Mouse (Mus musculus) heart, embryonic 11.5 days (tissue): ENCODE measurements at regions not wholly inside any gene's neighbourhood (a gene's known extent, or its start where the extent isn't known, plus 50 kb on each side); places are given as distances from the start of the nearest gene placed in this dataset.

Source experiments
- ATAC-seq: fragments of 200-750 bp; cut with Nextera tagmentation; replicated peaks from 2 replicates; pipeline ENCODE4 v1.8.0; 2017; ENCODE audit warnings: moderate library complexity; ENCODE audit not compliant: insufficient number of reproducible peaks, low FRiP score, low TSS enrichment
- H3K27ac ChIP-seq: fragments of 300-500 bp; sonication (generic); 2 replicates; pipeline ENCODE4 v1.5.1; 2014; ENCODE audit warnings: mild to moderate bottlenecking, low read depth, low read length
- H3K27me3 ChIP-seq: fragments of 300-500 bp; sonication (generic); 2 replicates; pipeline ENCODE4 v1.6.1; 2014; ENCODE audit warnings: mild to moderate bottlenecking, low read length, mixed read lengths; ENCODE audit not compliant: control insufficient read depth, insufficient read depth
- H3K36me3 ChIP-seq: fragments of 300-500 bp; sonication (generic); 2 replicates; pipeline ENCODE4 v1.6.1; 2014; ENCODE audit warnings: mild to moderate bottlenecking, low read length, moderate library complexity, mixed read lengths; ENCODE audit not compliant: control insufficient read depth, insufficient read depth
- H3K4me1 ChIP-seq: fragments of 300-500 bp; sonication (generic); 2 replicates; pipeline ENCODE4 v1.6.1; 2014; ENCODE audit warnings: low read length; ENCODE audit not compliant: control insufficient read depth, insufficient read depth
- H3K4me2 ChIP-seq: fragments of 300-500 bp; sonication (generic); 2 replicates; pipeline ENCODE4 v1.6.1; 2014; ENCODE audit warnings: mild to moderate bottlenecking, moderate library complexity
- H3K4me3 ChIP-seq: fragments of 300-500 bp; sonication (generic); 2 replicates; pipeline ENCODE4 v1.5.1; 2014; ENCODE audit warnings: low read depth, low read length
- H3K9ac ChIP-seq: fragments of 300-500 bp; sonication (generic); 2 replicates; pipeline ENCODE4 v1.6.1; 2014; ENCODE audit warnings: mild to moderate bottlenecking, low read depth, low read length, moderate library complexity
- H3K9me3 ChIP-seq: fragments of 300-500 bp; sonication (generic); replicated peaks from 2 replicates; pipeline ENCODE4 v1.6.1; 2016; ENCODE audit warnings: low read length; ENCODE audit not compliant: control insufficient read depth
- WGBS: fragments of 180-500 bp; shearing (Covaris S2); extraction: QIAGEN DNeasy Blood & Tissue Kit; methylation state at CpG from one replicate; pipeline ENCODE4 v1.1.7; 2014; ENCODE audit not compliant: insufficient replicate concordance; 5-methylcytosine and 5-hydroxymethylcytosine counted together

DNA sequence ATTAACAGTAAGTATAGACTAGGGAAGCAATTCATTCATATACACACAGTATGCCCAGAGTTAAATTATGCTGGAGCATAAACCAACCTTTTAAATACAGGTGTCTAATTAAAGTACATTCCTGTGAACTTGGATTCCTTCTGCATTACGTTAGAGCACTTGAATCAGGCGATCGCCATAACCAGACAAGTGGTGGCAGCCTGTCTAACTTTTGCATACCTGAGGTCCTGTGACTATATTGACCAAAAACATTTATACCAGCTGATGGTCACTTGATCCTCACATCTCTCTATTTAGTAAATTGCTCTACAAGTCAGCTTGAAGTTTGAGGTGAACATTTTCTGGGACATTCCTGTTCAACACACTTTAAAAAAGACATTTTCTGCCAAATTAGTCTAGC is 330.5 kb downstream of the Tex13c3 start:
- no peak overlapping the region for H3K4me3 ChIP-seq
- ATAC-seq = no peak
- H3K27me3 ChIP-seq = no peaks in the 10 kb centered on the region
- H3K27ac ChIP-seq = no peak overlapping the region
- no peak overlapping the region for H3K4me2 ChIP-seq
- H3K9me3 ChIP-seq = no peaks in the 10 kb centered on the region
- H3K9ac ChIP-seq = no peak overlapping the region
- WGBS = 75% methylated on average over 3 of the region's 3 CpGs
- no peaks in the 10 kb centered on the region for H3K36me3 ChIP-seq
- no peaks in the 10 kb centered on the region for H3K4me1 ChIP-seq

- H3K9me3 ChIP-seq = no peaks in the 10 kb centered on the region
- no peaks in the 10 kb centered on the region for H3K4me1 ChIP-seq
- no peak overlapping the region for H3K9ac ChIP-seq
- H3K27ac ChIP-seq = no peak overlapping the region
- no peaks in the 10 kb centered on the region for H3K36me3 ChIP-seq
- no peak for ATAC-seq
- H3K4me3 ChIP-seq = no peak overlapping the region
- no peak overlapping the region for H3K4me2 ChIP-seq
- 47% methylated on average over 1 of the region's 1 CpGs for WGBS
- no peaks in the 10 kb centered on the region for H3K27me3 ChIP-seq
Measured at GRCm38 (mm10) chrX:19148672-19149071, 332.4 kb downstream of the Tex13c3 start.

GRCm38 (mm10) chrX:19148251-19148650 is 332.9 kb downstream of the Tex13c3 start:
- 88% methylated on average over 3 of the region's 3 CpGs for WGBS
- no peaks in the 10 kb centered on the region for H3K9me3 ChIP-seq
- H3K27ac ChIP-seq = no peak overlapping the region
- H3K4me2 ChIP-seq = no peak overlapping the region
- H3K36me3 ChIP-seq = no peaks in the 10 kb centered on the region
- H3K4me3 ChIP-seq = no peak overlapping the region
- no peaks in the 10 kb centered on the region for H3K4me1 ChIP-seq
- ATAC-seq = no peak
- no peaks in the 10 kb centered on the region for H3K27me3 ChIP-seq
- no peak overlapping the region for H3K9ac ChIP-seq

DNA sequence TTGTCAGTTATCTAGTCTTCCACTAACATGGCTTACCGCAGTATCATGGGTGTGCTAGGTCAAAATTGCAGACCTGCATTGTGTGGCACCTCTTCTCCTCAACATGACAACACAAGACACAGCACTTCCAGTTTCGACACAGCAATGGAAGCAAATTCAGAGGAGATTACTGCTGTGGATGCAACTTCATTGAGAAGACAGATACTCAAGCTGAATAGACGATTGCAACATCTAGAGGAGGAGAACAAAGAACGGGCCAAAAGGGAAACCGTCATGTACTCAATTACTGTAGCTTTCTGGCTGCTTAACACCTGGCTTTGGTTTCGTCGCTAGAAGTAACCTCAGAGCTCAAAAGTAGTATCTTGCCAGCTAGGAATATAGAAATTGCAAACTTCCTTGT is 368.4 kb downstream of the Tex13c3 start:
- WGBS = 76% methylated on average over 7 of the region's 7 CpGs
- Histone ChIP-seq H3K4me1 (no peaks in the 10 kb centered on the region), H3K27ac (no peak overlapping the region), H3K27me3 (no peaks in the 10 kb centered on the region), H3K36me3 (no peaks in the 10 kb centered on the region), H3K9me3 (no peaks in the 10 kb centered on the region), H3K4me2 (no peak overlapping the region), H3K9ac (no peak overlapping the region), H3K4me3 (no peak overlapping the region)
- ATAC-seq = no peak

- Histone ChIP-seq H3K9me3 (no peaks in the 10 kb centered on the region), H3K4me3 (no peak overlapping the region), H3K36me3 (no peaks in the 10 kb centered on the region), H3K4me1 (no peaks in the 10 kb centered on the region), H3K4me2 (no peak overlapping the region), H3K27me3 (no peaks in the 10 kb centered on the region), H3K27ac (no peak overlapping the region), H3K9ac (no peak overlapping the region)
- WGBS = 68% methylated on average over 2 of the region's 2 CpGs
- ATAC-seq = no peak
Measured at GRCm38 (mm10) chrX:19102911-19103310, 378.2 kb downstream of the Tex13c3 start.

- Histone ChIP-seq H3K4me2 (no peak overlapping the region), H3K9me3 (no peaks in the 10 kb centered on the region), H3K36me3 (no peaks in the 10 kb centered on the region), H3K27ac (no peak overlapping the region), H3K27me3 (no peaks in the 10 kb centered on the region), H3K4me3 (no peak overlapping the region), H3K9ac (no peak overlapping the region), H3K4me1 (no peaks in the 10 kb centered on the region)
- no peak for ATAC-seq
Measured at GRCm38 (mm10) chrX:19095960-19096359, 385.2 kb downstream of the Tex13c3 start.

- Histone ChIP-seq H3K4me3 (no peak overlapping the region), H3K27ac (no peak overlapping the region), H3K27me3 (no peaks in the 10 kb centered on the region), H3K4me2 (no peak overlapping the region), H3K36me3 (no peaks in the 10 kb centered on the region), H3K4me1 (no peaks in the 10 kb centered on the region), H3K9ac (no peak overlapping the region), H3K9me3 (no peaks in the 10 kb centered on the region)
- 90% methylated on average over 1 of the region's 1 CpGs for WGBS
- no peak for ATAC-seq
Measured at GRCm38 (mm10) chrX:19084435-19084834, 396.7 kb downstream of the Tex13c3 start.

GRCm38 (mm10) chrX:19080021-19080420 is 401.1 kb downstream of the Tex13c3 start:
- WGBS = 71% methylated on average over 2 of the region's 2 CpGs
- no peak overlapping the region for H3K4me2 ChIP-seq

More at GRCm38 (mm10) chrX:19080021-19080420, 401.1 kb downstream of the Tex13c3 start:
- no peak overlapping the region for H3K27ac ChIP-seq
- no peak for ATAC-seq
- no peaks in the 10 kb centered on the region for H3K4me1 ChIP-seq
- no peak overlapping the region for H3K9ac ChIP-seq
- H3K4me3 ChIP-seq = no peak overlapping the region
- no peaks in the 10 kb centered on the region for H3K36me3 ChIP-seq
- H3K9me3 ChIP-seq = no peaks in the 10 kb centered on the region
- H3K27me3 ChIP-seq = no peaks in the 10 kb centered on the region
